Mouse (Mus musculus) E14TG2a.4 (cell line): ENCODE results near the gene Ush1c.

Source experiments
- CTCF ChIP-seq: conservative IDR thresholded peaks from 2 replicates; pipeline ENCODE4 v1.5.1; 2014; ENCODE audit warnings: low read length
- NANOG ChIP-seq: IDR thresholded peaks from 2 replicates; pipeline ENCODE4 v1.6.1; 2014; ENCODE audit warnings: borderline replicate concordance, low read length, mixed read lengths
- POU5F1 ChIP-seq: IDR thresholded peaks from 2 replicates; pipeline ENCODE4 v1.6.1; 2014; ENCODE audit warnings: low read length, borderline replicate concordance

DNA sequence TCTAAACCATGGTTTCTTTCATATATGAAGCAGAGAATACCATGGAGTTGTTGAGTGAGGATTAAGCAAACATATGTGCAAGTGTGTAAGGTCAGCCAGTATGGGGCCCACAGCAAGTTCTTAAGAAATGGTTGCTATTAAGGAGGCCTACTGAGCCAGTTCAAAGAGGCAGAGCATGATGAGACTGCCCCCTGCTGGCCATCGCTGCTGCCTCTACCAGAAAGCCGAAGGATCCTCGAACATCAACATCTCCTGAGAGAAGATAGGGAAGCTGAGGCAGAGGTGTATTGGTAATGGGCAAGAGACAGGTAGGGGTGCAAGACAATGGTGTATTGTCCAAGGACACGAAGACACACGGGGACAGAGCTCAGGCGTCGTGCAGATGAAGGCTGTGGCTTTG, 12.1 kb downstream of the Ush1c start:
- TF ChIP-seq CTCF (no peak), NANOG (no peak), POU5F1 (no peak)
